ENCODE assay signal across 18 mouse cellular contexts in the genomic region with DNA sequence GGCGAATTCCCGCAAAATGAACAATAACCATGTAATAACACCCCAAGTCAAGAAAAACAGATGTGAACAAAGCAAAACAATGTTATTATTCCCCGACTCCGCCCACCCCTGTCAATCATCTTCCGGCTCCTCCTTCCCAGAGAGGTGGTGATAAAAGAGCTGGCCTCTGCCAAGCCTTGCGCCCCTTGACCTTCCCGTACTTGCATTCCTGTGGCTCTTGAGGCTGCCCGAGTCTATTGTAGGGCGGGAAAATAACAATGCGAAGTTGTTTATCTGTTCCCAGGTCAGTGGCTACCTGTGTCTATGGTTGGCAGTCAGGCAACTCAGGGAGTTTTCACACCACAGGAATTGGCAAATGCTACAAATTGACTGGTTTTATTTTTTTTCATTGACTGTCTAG. TPM values are rescaled to one million over a fixed set of nuclear protein-coding genes. Genes with fewer than 3 reads are reported as not detected.
DNase-seq lines count a peak whose midpoint lies in the region; ATAC-seq and TF ChIP-seq lines count a peak whose summit lies in the region.
"Had no signal": no experiment of that assay in that cellular context is flagged by ENCODE, and none has a peak within 500 bp of the region (broad histone marks: within the 10 kb centered on the region; RNA-seq: fewer than 3 reads in every experiment).

No protein-coding gene starts in this region.

- H3K4me2 ChIP-seq in kidney, embryonic 15.5 days, result no peak overlapping the region
- no peak overlapping the region for H3K4me2 ChIP-seq in kidney, postnatal 0 days (ENCODE audit: low read length)
- H3K4me2 ChIP-seq: liver, embryonic 11.5 days had no signal

- no peaks in the 10 kb centered on the region for H3K36me3 ChIP-seq in kidney, embryonic 15.5 days
- no peaks in the 10 kb centered on the region for H3K36me3 ChIP-seq in kidney, postnatal 0 days (ENCODE audit: insufficient read depth, low read length)
- H3K36me3 ChIP-seq: forebrain, embryonic 10.5 days had no signal

- no peaks in the 10 kb centered on the region for H3K9me3 ChIP-seq in kidney, embryonic 15.5 days (replicated peaks)
- no peaks in the 10 kb centered on the region for H3K9me3 ChIP-seq in kidney, postnatal 0 days (replicated peaks; ENCODE audit: low read length)
- H3K9me3 ChIP-seq: forebrain, embryonic 10.5 days had no signal

- WGBS in kidney, embryonic 15.5 days, result 79% methylated on average over 10 of the region's 10 CpGs
- 69% methylated on average over 10 of the region's 10 CpGs for WGBS in kidney, postnatal 0 days

- intact Hi-C loops in left cerebral cortex, postnatal 25 days (cut with DNase I), result loop anchor here (10.0 kb wide), 1 partner anchor 275 kb away; the partner anchor contains the start of genes Epm2aip1 and Mlh1

- ATAC-seq in kidney, embryonic 15.5 days (replicated peaks; ENCODE audit: low FRiP score), result no peak
- ATAC-seq in kidney, postnatal 0 days (replicated peaks; ENCODE audit: low FRiP score, low read depth), result no peak
- ATAC-seq: activated CD4-positive, CD25-positive, alpha-beta regulatory T cell, adult 4 months; hindbrain, postnatal 0 days had no signal

- no peak overlapping the region for H3K27ac ChIP-seq in kidney, embryonic 15.5 days
- H3K27ac ChIP-seq in brown adipose tissue, adult 24 weeks (replicated peaks; ENCODE audit: low read depth, low read length), result peak overlapping the region; percentile 85
- no peak overlapping the region for H3K27ac ChIP-seq in kidney, postnatal 0 days
- H3K27ac ChIP-seq: forebrain, embryonic 10.5 days; hindbrain, postnatal 0 days had no signal

- 0 out of 2 replicates have a peak, but pooled peaks cover 2% of the 10 kb centered on the region for H3K4me1 ChIP-seq in kidney, embryonic 15.5 days
- H3K4me1 ChIP-seq in brown adipose tissue, adult 24 weeks (ENCODE audit: control insufficient read depth, insufficient read depth, insufficient read length, low read length), result peaks cover 14% of the 10 kb centered on the region
- H3K4me1 ChIP-seq in kidney, postnatal 0 days (replicated peaks; ENCODE audit: insufficient read depth, low read length), result no peaks in the 10 kb centered on the region

- peak; percentile 45 for DNase-seq in kidney, adult 18-20 months
- peak; percentile 15 for DNase-seq in kidney, postnatal 0 days (ENCODE audit: low spot score)
- peak; percentile 55 to 74 for DNase-seq in lung, postnatal 4 days
- no peak for DNase-seq in left cerebral cortex, postnatal 25 days (ENCODE audit: low spot score in 2 of 2)
- DNase-seq in c-Kit-positive CD71-positive TER-119-positive erythroid progenitor cells, embryonic 14.5 days (ENCODE audit: low spot score), result no peak
- DNase-seq: cerebellum, adult 18-20 months; embryo, embryonic 11 days; layer of hippocampus, postnatal 36 days; right cerebral cortex, adult 18-20 months; thymus, postnatal 4 days had no signal

- no peak overlapping the region for H3K9ac ChIP-seq in kidney, embryonic 15.5 days
- no peak overlapping the region for H3K9ac ChIP-seq in kidney, postnatal 0 days (ENCODE audit: low read depth, low read length)

- H3K4me3 ChIP-seq in kidney, embryonic 15.5 days (replicated peaks), result no peak overlapping the region
- H3K4me3 ChIP-seq in brown adipose tissue, adult 24 weeks (ENCODE audit: insufficient read depth, low read depth, low read length), result no peak overlapping the region
- H3K4me3 ChIP-seq in kidney, postnatal 0 days (replicated peaks; ENCODE audit: low read depth, low read length), result no peak overlapping the region
- H3K4me3 ChIP-seq: forebrain, embryonic 10.5 days had no signal

- no peak for TF ChIP-seq CTCF in kidney, postnatal 0 days (IDR thresholded peaks at IDR 0.05; ENCODE audit: low read depth)

- H3K27me3 ChIP-seq in kidney, embryonic 15.5 days, result no peaks in the 10 kb centered on the region
- no peaks in the 10 kb centered on the region for H3K27me3 ChIP-seq in kidney, postnatal 0 days (ENCODE audit: insufficient read depth, low read length)

RNA-seq across cellular contexts. Expression of gene Rtp3, which starts 9.5 kb away (rescaled TPM):
- polyA plus RNA-seq in kidney, embryonic 15.5 days (2015; fragmentation: Nextera tagmentation; extraction: Ambion mirVana), result 0.86 and 1.0 TPM in 2 replicates
- 2.2 and 3.3 TPM in 2 replicates for polyA plus RNA-seq in brown adipose tissue, adult 24 weeks (2012; ENCODE audit: insufficient read depth, insufficient read length, missing spikeins)
- polyA plus RNA-seq in kidney, postnatal 0 days (2015; fragmentation: Nextera tagmentation; extraction: Ambion mirVana), result 0.56 and 0.89 TPM in 2 replicates
- under 1 TPM; 0.18 to 0.46 TPM for total RNA-seq in left cerebral cortex, postnatal 25 days (2021)
- total RNA-seq: granulocyte monocyte progenitor cell, adult 5-6 weeks; megakaryocyte-erythroid progenitor cell, adult 5-6 weeks had no signal
- polyA plus RNA-seq: activated CD4-positive, CD25-positive, alpha-beta regulatory T cell, adult 4 months; forebrain, embryonic 10.5 days; hindbrain, postnatal 0 days had no signal

RNA-seq across cellular contexts. Expression of gene Ltf, which starts 19.2 kb away (rescaled TPM):
- 2.7 and 3.7 TPM in 2 replicates for polyA plus RNA-seq in kidney, embryonic 15.5 days (2015; fragmentation: Nextera tagmentation; extraction: Ambion mirVana)
- not detected in 2 replicates for polyA plus RNA-seq in brown adipose tissue, adult 24 weeks (2012; ENCODE audit: insufficient read depth, insufficient read length, missing spikeins)
- polyA plus RNA-seq in kidney, postnatal 0 days (2015; fragmentation: Nextera tagmentation; extraction: Ambion mirVana), result 2.2 and 2.5 TPM in 2 replicates
- total RNA-seq in left cerebral cortex, postnatal 25 days (2021), result not detected
- polyA plus RNA-seq: activated CD4-positive, CD25-positive, alpha-beta regulatory T cell, adult 4 months; forebrain, embryonic 10.5 days had no signal

RNA-seq across cellular contexts. Expression of gene Lrrc2, which starts 48.5 kb away (rescaled TPM):
- polyA plus RNA-seq in kidney, embryonic 15.5 days (2015; fragmentation: Nextera tagmentation; extraction: Ambion mirVana), result 0.21 and 0.30 TPM in 2 replicates
- 0.88 TPM in 1 of 2 replicates, not detected in the other for polyA plus RNA-seq in brown adipose tissue, adult 24 weeks (2012; ENCODE audit: insufficient read depth, insufficient read length, missing spikeins)
- polyA plus RNA-seq in kidney, postnatal 0 days (2015; fragmentation: Nextera tagmentation; extraction: Ambion mirVana), result 0.33 and 0.51 TPM in 2 replicates
- total RNA-seq in left cerebral cortex, postnatal 25 days (2021), result 1 to 10 TPM in 1 of 2 experiments, under 1 TPM in 1; 0.73 to 2.1 TPM

RNA-seq across cellular contexts. Expression of gene Tdgf1, which starts 53.9 kb away (rescaled TPM):
- polyA plus RNA-seq in kidney, embryonic 15.5 days (2015; fragmentation: Nextera tagmentation; extraction: Ambion mirVana), result not detected in 2 replicates
- polyA plus RNA-seq in brown adipose tissue, adult 24 weeks (2012; ENCODE audit: insufficient read depth, insufficient read length, missing spikeins), result not detected in 2 replicates
- not detected in 2 replicates for polyA plus RNA-seq in kidney, postnatal 0 days (2015; fragmentation: Nextera tagmentation; extraction: Ambion mirVana)
- total RNA-seq in left cerebral cortex, postnatal 25 days (2021), result under 1 TPM in 1 of 2 experiments, not detected in 1; 0.43 TPM
- total RNA-seq: granulocyte monocyte progenitor cell, adult 5-6 weeks; hindbrain, postnatal 0 days; megakaryocyte-erythroid progenitor cell, adult 5-6 weeks had no signal
- polyA plus RNA-seq: liver, embryonic 11.5 days had no signal

RNA-seq across cellular contexts. Expression of gene Ccrl2, which starts 57.5 kb away (rescaled TPM):
- 1.3 TPM in 2 replicates for polyA plus RNA-seq in kidney, embryonic 15.5 days (2015; fragmentation: Nextera tagmentation; extraction: Ambion mirVana)
- 1.3 and 1.6 TPM in 2 replicates for polyA plus RNA-seq in brown adipose tissue, adult 24 weeks (2012; ENCODE audit: insufficient read depth, insufficient read length, missing spikeins)
- 2.7 and 3.5 TPM in 2 replicates for polyA plus RNA-seq in kidney, postnatal 0 days (2015; fragmentation: Nextera tagmentation; extraction: Ambion mirVana)
- total RNA-seq in left cerebral cortex, postnatal 25 days (2021), result 1 to 10 TPM; 1.0 to 1.1 TPM

Comparison
In these comparisons a context has a peak if more than half of its experiments do, and no peak if none do; other contexts are left out.
1. DNase-seq: peak in kidney, adult 18-20 months (single experiment), kidney, postnatal 0 days (single experiment) and lung, postnatal 4 days (2 of 2); none in left cerebral cortex, postnatal 25 days (0 of 2) and c-Kit-positive CD71-positive TER-119-positive erythroid progenitor cells, embryonic 14.5 days (single experiment).